Mouse (Mus musculus) olfactory bulb, adult 2 months (tissue): ENCODE measurements around the gene Gm11042.

Experiments used
- CTCF ChIP-seq: fragments of 200-500 bp; IDR thresholded peaks from 2 replicates; pipeline ENCODE4 v1.5.1; 2012; ENCODE audit warnings: low read depth, mild to moderate bottlenecking, low read length, moderate library complexity; ENCODE audit not compliant: insufficient read depth
- POLR2A ChIP-seq: fragments of 200-500 bp; IDR thresholded peaks from 2 replicates; pipeline ENCODE4 v1.6.1; 2012; ENCODE audit warnings: mild to moderate bottlenecking, low read depth, low read length, moderate library complexity; ENCODE audit not compliant: insufficient read depth

GRCm38 (mm10) chr12:74357806-74358205, 41.6 kb upstream of the Gm11042 start:
- no peak for TF ChIP-seq POLR2A
- no peak for TF ChIP-seq CTCF
